14 mouse cellular contexts compared by ENCODE assay signal in the genomic region with DNA sequence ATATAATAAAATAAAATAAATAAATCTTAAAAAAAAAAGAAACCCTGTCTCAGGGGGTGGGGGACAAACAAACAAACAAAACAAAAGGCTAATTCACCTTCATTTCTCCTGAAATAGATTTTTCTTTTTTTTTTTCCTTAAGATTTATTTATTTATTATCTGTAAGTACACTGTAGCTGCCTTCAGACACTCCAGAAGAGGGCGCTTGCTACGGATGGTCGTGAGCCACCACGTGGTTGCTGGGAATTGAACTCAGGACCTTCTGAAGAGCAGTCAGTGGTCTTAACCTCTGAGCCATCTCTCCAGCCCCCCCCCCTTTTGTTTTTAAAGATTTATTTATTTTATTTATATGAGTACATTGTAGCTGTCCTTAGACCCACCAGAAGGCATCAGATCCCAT. TPM values are rescaled to one million over a fixed set of nuclear protein-coding genes. Genes with fewer than 3 reads are reported as not detected.
DNase-seq lines count a peak whose midpoint lies in the region; ATAC-seq and TF ChIP-seq lines count a peak whose summit lies in the region.
"Had no signal": no experiment of that assay in that cellular context is flagged by ENCODE, and none has a peak within 500 bp of the region (broad histone marks: within the 10 kb centered on the region; RNA-seq: fewer than 3 reads in every experiment).

No protein-coding gene starts in this region.

- H3K4me2 ChIP-seq in forebrain, embryonic 12.5 days, result no peak overlapping the region; the same call in 1 of the 2 replicates
- H3K4me2 ChIP-seq in liver, embryonic 11.5 days, result peak overlapping the region; percentile 82
- peak overlapping the region; percentile 80; the same call in 1 of the 2 replicates for H3K4me2 ChIP-seq in hindbrain, postnatal 0 days (ENCODE audit: low read depth, low read length)

- no peak for ATAC-seq in forebrain, embryonic 12.5 days (ENCODE audit: low FRiP score)
- ATAC-seq in liver, embryonic 11.5 days (replicated peaks; ENCODE audit: low FRiP score), result no peak
- ATAC-seq in hindbrain, postnatal 0 days, result no peak
- ATAC-seq: forebrain, embryonic 15.5 days had no signal

- WGBS in forebrain, embryonic 10.5 days, result 91% methylated on average over 4 of the region's 4 CpGs
- WGBS in forebrain, embryonic 12.5 days, result 91% methylated on average over 4 of the region's 4 CpGs
- WGBS in liver, embryonic 11.5 days, result 71% methylated on average over 4 of the region's 4 CpGs
- 73% methylated on average over 4 of the region's 4 CpGs for WGBS in hindbrain, postnatal 0 days

- H3K36me3 ChIP-seq in forebrain, embryonic 10.5 days (replicated peaks), result peaks cover 45% of the 10 kb centered on the region
- H3K36me3 ChIP-seq in forebrain, embryonic 12.5 days (replicated peaks), result peaks cover 36% of the 10 kb centered on the region
- peaks cover 11% of the 10 kb centered on the region; the same call in 1 of the 2 replicates for H3K36me3 ChIP-seq in liver, embryonic 11.5 days (ENCODE audit: control insufficient read depth, insufficient read depth, low read length)
- peaks cover 13% of the 10 kb centered on the region; the same call in 1 of the 2 replicates for H3K36me3 ChIP-seq in hindbrain, postnatal 0 days (ENCODE audit: insufficient read depth, low read length)

- H3K9me3 ChIP-seq in forebrain, embryonic 10.5 days, result no peaks in the 10 kb centered on the region
- no peaks in the 10 kb centered on the region for H3K9me3 ChIP-seq in forebrain, embryonic 12.5 days
- H3K9me3 ChIP-seq in liver, embryonic 11.5 days (ENCODE audit: control insufficient read depth, low read length), result no peaks in the 10 kb centered on the region
- H3K9me3 ChIP-seq in hindbrain, postnatal 0 days (ENCODE audit: low read length), result no peaks in the 10 kb centered on the region
- H3K9me3 ChIP-seq: forebrain, embryonic 15.5 days had no signal

- DNase-seq in forebrain, embryonic 10.5 days (ENCODE audit: extremely low spot score, low spot score), result no peak
- no peak for DNase-seq in liver, embryonic 11.5 days (ENCODE audit: low spot score)
- DNase-seq in liver, result no peak
- DNase-seq in CD4-positive helper T cell, adult 2 months (ENCODE audit: low read depth, low spot score), result peak; percentile 34
- no peak for DNase-seq in hindbrain, postnatal 0 days (ENCODE audit: low spot score)
- no peak for DNase-seq in adrenal gland, adult 2 months
- DNase-seq in adrenal gland, postnatal 25 days, result no peak
- DNase-seq: heart, adult 11 months; kidney, adult 2 months; thymus, adult 18-20 months had no signal

- TF ChIP-seq CTCF in hindbrain, postnatal 0 days (IDR thresholded peaks at IDR 0.05; ENCODE audit: low read depth), result peak; percentile 30; the same call in 1 of the 2 replicates

- peak overlapping the region; percentile 68; the same call in 1 of the 2 replicates for H3K4me3 ChIP-seq in forebrain, embryonic 10.5 days
- H3K4me3 ChIP-seq in forebrain, embryonic 12.5 days (replicated peaks), result no peak overlapping the region
- peak overlapping the region; percentile 76 for H3K4me3 ChIP-seq in liver, embryonic 11.5 days (ENCODE audit: low read depth, low read length)
- no peak overlapping the region for H3K4me3 ChIP-seq in hindbrain, postnatal 0 days (ENCODE audit: low read length)

- H3K27ac ChIP-seq in forebrain, embryonic 10.5 days, result no peak overlapping the region
- no peak overlapping the region for H3K27ac ChIP-seq in forebrain, embryonic 12.5 days
- H3K27ac ChIP-seq in liver, embryonic 11.5 days (ENCODE audit: low read depth, low read length), result no peak overlapping the region
- H3K27ac ChIP-seq in hindbrain, postnatal 0 days, result no peak overlapping the region

- peaks cover 19% of the 10 kb centered on the region for H3K4me1 ChIP-seq in forebrain, embryonic 10.5 days
- H3K4me1 ChIP-seq in forebrain, embryonic 12.5 days, result peaks cover 10% of the 10 kb centered on the region; the same call in 1 of the 2 replicates
- peaks cover 7% of the 10 kb centered on the region; the same call in 1 of the 2 replicates for H3K4me1 ChIP-seq in liver, embryonic 11.5 days (replicated peaks; ENCODE audit: control insufficient read depth, insufficient read depth, low read length)
- H3K4me1 ChIP-seq in hindbrain, postnatal 0 days (ENCODE audit: insufficient read depth, low read length), result peaks cover 4% of the 10 kb centered on the region

- H3K9ac ChIP-seq in forebrain, embryonic 12.5 days, result no peak overlapping the region
- no peak overlapping the region for H3K9ac ChIP-seq in liver, embryonic 11.5 days (ENCODE audit: low read depth, low read length)
- H3K9ac ChIP-seq in hindbrain, postnatal 0 days (replicated peaks; ENCODE audit: low read length), result no peak overlapping the region

- no peaks in the 10 kb centered on the region for H3K27me3 ChIP-seq in forebrain, embryonic 10.5 days (ENCODE audit: poor library complexity, severe bottlenecking)
- no peaks in the 10 kb centered on the region for H3K27me3 ChIP-seq in forebrain, embryonic 12.5 days
- no peaks in the 10 kb centered on the region for H3K27me3 ChIP-seq in liver, embryonic 11.5 days (replicated peaks; ENCODE audit: control insufficient read depth, insufficient read depth, low read length)
- no peaks in the 10 kb centered on the region for H3K27me3 ChIP-seq in hindbrain, postnatal 0 days (ENCODE audit: insufficient read depth, low read length)
- H3K27me3 ChIP-seq: forebrain, embryonic 15.5 days had no signal

RNA-seq across cellular contexts. Expression of gene Tada2a, which starts 1.4 kb away (rescaled TPM):
- 43.6 and 43.7 TPM in 2 replicates for polyA plus RNA-seq in forebrain, embryonic 10.5 days (2016; fragmentation: Nextera tagmentation; extraction: Ambion mirVana)
- 36.9 and 37.4 TPM in 2 replicates for polyA plus RNA-seq in forebrain, embryonic 12.5 days (2016; fragmentation: Nextera tagmentation; extraction: Ambion mirVana)
- polyA plus RNA-seq in liver, embryonic 11.5 days (2014; fragmentation: Nextera tagmentation; extraction: Ambion mirVana), result 30.6 and 32.7 TPM in 2 replicates
- total RNA-seq in hindbrain, postnatal 0 days (2014; rRNA removed), result 13.0 and 15.9 TPM in 2 replicates
- polyA plus RNA-seq in hindbrain, postnatal 0 days (2015; fragmentation: Nextera tagmentation; extraction: Ambion mirVana), result 24.7 and 25.6 TPM in 2 replicates
- total RNA-seq in adrenal gland, adult 2 months (2021), result 10 to 100 TPM; 12.5 to 16.3 TPM
- polyA plus RNA-seq in adrenal gland, adult 2 months (2012; rRNA removed), result 2.6 and 3.1 TPM in 2 replicates
- total RNA-seq in adrenal gland, postnatal 25 days (2021), result 17.2 and 25.6 TPM in 2 replicates

RNA-seq across cellular contexts. Expression of gene Acaca, which starts 1.5 kb away (rescaled TPM):
- 25.6 and 26.8 TPM in 2 replicates for polyA plus RNA-seq in forebrain, embryonic 10.5 days (2016; fragmentation: Nextera tagmentation; extraction: Ambion mirVana)
- 35.6 and 38.6 TPM in 2 replicates for polyA plus RNA-seq in forebrain, embryonic 12.5 days (2016; fragmentation: Nextera tagmentation; extraction: Ambion mirVana)
- 17.0 and 20.4 TPM in 2 replicates for polyA plus RNA-seq in liver, embryonic 11.5 days (2014; fragmentation: Nextera tagmentation; extraction: Ambion mirVana)
- 102 and 127 TPM in 2 replicates for total RNA-seq in hindbrain, postnatal 0 days (2014; rRNA removed)
- polyA plus RNA-seq in hindbrain, postnatal 0 days (2015; fragmentation: Nextera tagmentation; extraction: Ambion mirVana), result 16.4 and 18.2 TPM in 2 replicates
- 100 to 1,000 TPM; 161 to 510 TPM for total RNA-seq in adrenal gland, adult 2 months (2021)
- 60.3 and 70.2 TPM in 2 replicates for polyA plus RNA-seq in adrenal gland, adult 2 months (2012; rRNA removed)
- total RNA-seq in adrenal gland, postnatal 25 days (2021), result 264 and 316 TPM in 2 replicates

RNA-seq across cellular contexts. Expression of gene Gm11437, which starts 39.3 kb away (rescaled TPM):
- polyA plus RNA-seq in forebrain, embryonic 10.5 days (2016; fragmentation: Nextera tagmentation; extraction: Ambion mirVana), result not detected in 2 replicates
- not detected in 2 replicates for polyA plus RNA-seq in forebrain, embryonic 12.5 days (2016; fragmentation: Nextera tagmentation; extraction: Ambion mirVana)
- polyA plus RNA-seq in liver, embryonic 11.5 days (2014; fragmentation: Nextera tagmentation; extraction: Ambion mirVana), result not detected in 2 replicates
- total RNA-seq in hindbrain, postnatal 0 days (2014; rRNA removed), result not detected in 2 replicates
- polyA plus RNA-seq in hindbrain, postnatal 0 days (2015; fragmentation: Nextera tagmentation; extraction: Ambion mirVana), result not detected in 2 replicates
- not detected for total RNA-seq in adrenal gland, adult 2 months (2021)
- not detected in 2 replicates for polyA plus RNA-seq in adrenal gland, adult 2 months (2012; rRNA removed)
- not detected in 2 replicates for total RNA-seq in adrenal gland, postnatal 25 days (2021)
- total RNA-seq: left cerebral cortex, postnatal 10 days; megakaryocyte, adult 5-6 weeks had no signal
- polyA plus RNA-seq: forebrain, embryonic 15.5 days; kidney, adult 2 months had no signal

RNA-seq across cellular contexts. Expression of gene Dusp14, which starts 58.9 kb away (rescaled TPM):
- 12.0 and 12.5 TPM in 2 replicates for polyA plus RNA-seq in forebrain, embryonic 10.5 days (2016; fragmentation: Nextera tagmentation; extraction: Ambion mirVana)
- polyA plus RNA-seq in forebrain, embryonic 12.5 days (2016; fragmentation: Nextera tagmentation; extraction: Ambion mirVana), result 19.9 and 20.6 TPM in 2 replicates
- polyA plus RNA-seq in liver, embryonic 11.5 days (2014; fragmentation: Nextera tagmentation; extraction: Ambion mirVana), result 1.7 and 2.2 TPM in 2 replicates
- 8.8 and 16.1 TPM in 2 replicates for total RNA-seq in hindbrain, postnatal 0 days (2014; rRNA removed)
- polyA plus RNA-seq in hindbrain, postnatal 0 days (2015; fragmentation: Nextera tagmentation; extraction: Ambion mirVana), result 12.6 and 15.4 TPM in 2 replicates
- 10 to 100 TPM in 1 of 2 experiments, 1 to 10 TPM in 1; 8.0 to 17.8 TPM for total RNA-seq in adrenal gland, adult 2 months (2021)
- 13.4 and 16.7 TPM in 2 replicates for polyA plus RNA-seq in adrenal gland, adult 2 months (2012; rRNA removed)
- total RNA-seq in adrenal gland, postnatal 25 days (2021), result 3.9 and 4.7 TPM in 2 replicates
- total RNA-seq: megakaryocyte, adult 5-6 weeks had no signal

Comparison
In these comparisons a context has a peak if more than half of its experiments do, and no peak if none do; other contexts are left out.
1. H3K4me3 ChIP-seq: peak in forebrain, embryonic 10.5 days (single experiment) and liver, embryonic 11.5 days (single experiment); none in forebrain, embryonic 12.5 days (single experiment) and hindbrain, postnatal 0 days (single experiment).